Mouse (Mus musculus) embryo, embryonic 11.5 days (tissue): Measurements from ENCODE around the gene Myo1c.

Experiments used
- DNase-seq: peaks from one replicate; pipeline ENCODE4 v3.0.0-alpha.2; 2012; ENCODE audit warnings: low read depth, low spot score

Gene Myo1c

DNA sequence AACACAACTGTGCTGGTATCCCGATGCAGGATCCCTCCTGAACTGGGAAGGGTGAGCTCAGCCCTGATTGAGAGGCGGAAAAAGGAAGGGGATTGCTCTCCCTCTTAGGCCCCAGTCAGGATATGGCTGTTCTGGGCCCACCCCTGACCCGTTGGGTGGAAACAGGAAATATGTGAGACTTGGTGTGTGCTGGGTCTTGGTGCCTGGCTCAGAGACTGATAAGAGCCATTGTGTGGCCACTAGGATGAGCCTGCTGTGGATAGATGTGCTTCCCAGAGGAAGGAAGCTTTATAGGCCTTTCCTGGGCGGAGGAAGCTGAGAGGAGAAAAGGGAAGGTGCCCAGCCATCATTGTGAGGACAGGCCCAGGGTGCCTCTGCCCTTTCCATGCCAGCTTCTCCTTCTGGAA is 1.1 kb upstream of the Myo1c start:
- no peak for DNase-seq

DNA sequence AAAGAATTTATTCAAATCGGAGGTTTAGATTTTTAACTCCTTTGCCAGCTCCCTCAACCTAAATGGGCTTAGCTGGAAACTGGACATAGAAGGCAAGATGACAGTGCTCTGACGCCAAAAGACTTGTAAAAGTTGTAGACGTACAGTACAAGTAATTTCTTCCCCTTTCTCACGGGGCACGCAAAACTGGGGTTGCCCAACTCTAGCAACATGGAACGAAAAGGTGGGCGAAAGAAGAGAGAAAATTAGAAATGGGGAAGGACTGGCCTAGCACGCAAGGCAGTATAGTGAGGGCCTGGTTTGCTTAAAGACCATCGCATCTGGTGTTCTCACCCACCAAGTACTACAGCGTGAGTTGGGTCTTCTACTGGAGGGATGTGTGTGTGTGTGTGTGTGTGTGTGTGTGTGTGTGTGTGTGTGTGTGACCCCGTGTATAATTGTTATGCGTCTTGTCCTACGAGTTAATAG is 688 bp downstream of the Myo1c start:
- no peak for DNase-seq

- DNase-seq, result no peak
Measured at GRCm38 (mm10) chr11:75651426-75652221, 1.3 kb downstream of the Myo1c start.

GRCm38 (mm10) chr11:75652222-75652941 is 2.1 kb downstream of the Myo1c start:
- no peak for DNase-seq

DNA sequence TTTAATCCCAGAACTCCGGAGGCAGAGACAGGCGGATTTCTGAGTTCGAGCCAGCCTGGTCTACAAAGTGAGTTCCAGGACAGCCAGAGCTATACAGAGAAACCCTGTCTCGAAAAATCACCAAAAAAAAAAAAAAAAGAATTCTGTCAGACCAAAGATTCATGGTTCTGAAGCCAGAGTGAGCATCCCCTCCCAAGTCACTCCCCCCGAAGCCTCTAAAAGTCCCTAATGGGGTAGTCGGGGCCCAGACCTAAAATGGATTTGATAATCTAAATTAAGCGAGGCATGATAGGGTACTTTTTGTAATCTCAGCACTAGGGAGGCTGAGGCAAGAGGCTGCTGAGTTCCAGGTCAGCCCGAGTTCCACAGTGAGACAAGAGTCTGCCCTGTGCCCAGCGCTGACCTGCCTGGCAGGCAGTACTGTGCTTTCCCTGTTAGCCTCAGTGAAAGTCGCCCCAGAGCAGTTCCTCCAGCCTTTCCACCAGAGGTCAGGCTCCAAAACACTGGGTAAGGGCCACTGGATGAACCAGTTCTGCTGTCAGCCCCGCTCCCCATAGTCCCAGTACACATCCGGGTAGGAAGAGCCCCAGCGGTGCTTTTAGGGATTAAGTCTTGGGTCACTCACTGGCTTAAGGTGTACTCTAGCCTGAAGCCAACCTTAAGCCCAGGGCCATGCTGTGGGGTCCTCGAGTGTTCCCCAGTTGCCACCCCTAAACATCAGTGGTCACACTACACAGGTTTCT is 2.8 kb downstream of the Myo1c start:
- no peak for DNase-seq

DNA sequence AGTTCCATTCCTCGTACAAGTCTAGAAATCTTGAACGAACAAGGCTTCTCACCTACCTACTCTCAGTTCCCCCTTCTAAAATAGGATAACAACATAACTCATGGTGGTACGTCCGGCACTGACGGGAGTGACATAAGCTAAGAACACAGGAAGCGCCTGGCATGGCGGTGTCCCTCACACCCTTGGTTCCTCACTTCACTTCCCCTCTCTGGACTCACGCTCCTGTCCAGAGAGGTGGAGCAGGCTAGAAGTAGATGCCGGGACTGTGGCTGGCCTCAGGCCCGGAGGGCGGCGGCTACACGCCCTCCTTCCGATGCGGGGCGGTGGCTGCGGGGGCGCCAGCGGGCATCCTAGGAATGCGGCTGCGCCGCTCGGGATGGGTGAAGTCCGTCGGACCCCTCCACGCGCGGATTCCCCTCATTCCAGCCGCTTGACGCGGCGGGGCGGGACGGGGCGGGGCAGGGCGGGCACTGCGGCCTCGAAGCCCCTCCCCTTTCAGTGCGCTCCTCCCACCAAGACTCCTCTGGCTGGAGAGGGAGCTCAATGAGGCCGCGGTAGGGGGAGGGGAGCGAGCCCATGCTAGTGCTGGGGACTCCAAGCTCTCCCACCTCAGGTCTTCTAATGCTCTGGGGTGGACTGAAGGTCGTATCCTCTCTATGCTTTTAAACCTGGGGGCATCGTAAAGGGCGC is 3.6 kb downstream of the Myo1c start:
- DNase-seq, result peak; percentile 76

- no peak for DNase-seq
Measured at GRCm38 (mm10) chr11:75654471-75655390, 4.4 kb downstream of the Myo1c start.

- no peak for DNase-seq
Measured at GRCm38 (mm10) chr11:75655621-75656545, 5.6 kb downstream of the Myo1c start.

DNA sequence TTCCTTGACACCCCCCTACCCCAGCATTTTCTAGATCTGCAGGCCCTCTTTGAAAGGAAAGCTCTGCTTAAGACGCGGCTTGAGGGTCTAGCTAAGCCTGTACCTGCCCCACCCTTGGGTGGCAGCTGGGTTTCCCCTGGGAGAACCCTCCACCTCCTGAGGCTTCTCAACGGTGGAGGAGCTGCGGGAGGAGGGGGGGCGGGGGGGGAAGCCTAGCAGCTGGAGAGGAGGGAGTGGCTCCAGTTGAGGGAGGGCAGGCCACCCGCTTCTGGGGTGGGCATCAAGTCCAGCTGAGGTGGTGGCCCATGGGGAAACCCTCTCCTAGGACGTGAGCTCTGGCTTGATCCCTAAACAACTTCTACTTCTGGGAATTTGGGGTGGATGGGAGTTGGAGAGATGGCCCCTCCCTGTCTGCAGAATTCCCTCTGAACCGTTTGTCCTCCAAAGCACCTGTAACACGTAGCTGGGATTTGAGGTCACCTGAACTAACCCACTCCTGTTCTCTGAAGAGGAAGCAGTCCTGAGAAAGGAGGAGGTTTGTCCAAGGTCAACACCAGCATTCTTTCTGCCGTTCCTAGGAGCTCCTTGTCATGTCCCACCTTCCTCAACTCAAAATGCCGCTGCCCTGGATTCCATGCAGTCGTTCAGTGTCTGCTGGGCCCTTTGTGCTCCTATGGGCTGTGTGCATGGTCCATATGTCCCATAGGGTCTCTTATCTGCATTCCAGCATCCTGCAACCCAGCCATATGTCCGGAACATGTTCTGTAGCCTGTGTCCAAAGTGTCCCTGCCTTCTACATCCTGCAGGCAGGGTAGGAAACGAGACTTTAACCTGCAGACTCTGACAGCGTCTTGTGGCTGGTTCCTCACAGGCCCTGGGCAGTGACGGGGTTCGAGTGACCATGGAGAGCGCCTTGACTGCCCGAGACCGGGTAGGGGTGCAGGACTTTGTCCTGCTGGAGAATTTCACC is 6.6 kb downstream of the Myo1c start:
- DNase-seq, result no peak

GRCm38 (mm10) chr11:75657841-75658240 is 7.5 kb downstream of the Myo1c start:
- DNase-seq, result no peak

- no peak for DNase-seq
Measured at GRCm38 (mm10) chr11:75658311-75658710, 8.0 kb downstream of the Myo1c start.

DNA sequence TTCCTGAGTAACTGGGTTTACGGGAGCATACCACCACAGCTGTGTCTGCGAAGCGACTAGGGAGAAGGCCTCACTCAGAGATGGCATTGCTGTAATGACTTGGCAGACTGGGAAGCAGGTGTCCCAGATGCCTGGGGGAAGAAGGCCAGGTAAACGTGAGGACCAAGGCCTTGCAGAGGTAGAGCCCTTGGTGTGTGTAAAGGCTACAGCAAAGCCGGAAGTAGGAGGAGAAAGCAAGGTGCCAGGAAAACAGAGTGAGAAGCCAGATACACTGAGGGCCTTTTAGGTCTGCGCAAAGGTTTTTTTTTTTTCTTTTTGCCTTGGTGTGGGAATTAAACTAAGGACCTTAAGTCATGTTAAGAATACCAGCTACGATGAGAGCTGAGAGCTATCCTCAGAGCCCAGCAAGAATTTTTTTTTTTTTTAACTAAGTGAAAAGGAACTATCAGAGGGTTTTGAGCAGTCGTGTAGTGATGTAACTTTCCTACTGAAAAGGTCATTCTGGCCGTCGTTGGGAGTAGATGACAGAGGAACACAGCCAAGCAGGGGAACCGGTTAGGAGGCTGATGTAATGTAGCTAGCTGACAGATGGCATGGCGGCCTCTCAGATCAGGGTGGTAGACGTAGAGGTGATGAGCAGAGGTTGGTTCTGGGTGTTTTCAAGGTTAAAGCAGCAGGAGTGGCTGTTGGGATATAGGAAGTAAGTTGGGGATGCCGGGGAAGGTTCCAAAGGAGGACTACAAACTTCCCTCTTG is 8.9 kb downstream of the Myo1c start:
- no peak for DNase-seq

- no peak for DNase-seq
Measured at GRCm38 (mm10) chr11:75660081-75660590, 9.8 kb downstream of the Myo1c start.

GRCm38 (mm10) chr11:75660941-75661800 is 10.9 kb downstream of the Myo1c start:
- no peak for DNase-seq

DNA sequence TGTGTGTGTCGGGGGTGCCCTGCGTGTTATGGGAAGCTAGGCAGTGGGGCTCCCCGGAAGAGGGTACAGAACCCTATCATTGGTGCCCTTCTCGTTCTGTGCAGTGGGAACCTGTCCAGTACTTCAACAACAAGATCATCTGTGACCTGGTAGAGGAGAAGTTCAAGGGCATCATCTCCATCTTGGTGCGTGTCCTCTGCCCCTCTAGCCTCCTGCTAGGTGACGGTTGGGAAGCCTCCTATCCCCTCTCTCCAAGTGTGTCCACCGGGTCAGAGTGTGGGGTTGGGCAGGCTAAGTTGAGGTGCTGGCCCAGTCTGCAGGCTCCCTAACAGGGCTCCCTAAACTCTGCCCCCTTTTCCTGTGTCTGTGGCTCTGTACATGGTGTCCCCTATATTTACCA is 11.8 kb downstream of the Myo1c start:
- no peak for DNase-seq

- no peak for DNase-seq
Measured at GRCm38 (mm10) chr11:75666296-75666695, 16.0 kb downstream of the Myo1c start.
